Mouse (Mus musculus) small intestine, adult 2 months (tissue): ENCODE data around the gene Ccdc62.

Experiments
- CTCF ChIP-seq: fragments of 200-500 bp; IDR thresholded peaks from 2 replicates; pipeline ENCODE4 v1.5.1; 2012; ENCODE audit warnings: low read depth, mild to moderate bottlenecking, control low read depth, inconsistent platforms, low read length, moderate library complexity, mixed read lengths; ENCODE audit not compliant: insufficient replicate concordance, insufficient read length; ENCODE audit errors: extremely low read depth
- POLR2A ChIP-seq: fragments of 200-500 bp; IDR thresholded peaks from 2 replicates; pipeline ENCODE4 v1.6.1; 2012; ENCODE audit warnings: low read depth, mild to moderate bottlenecking, control low read depth, inconsistent platforms, low read length, moderate library complexity

DNA sequence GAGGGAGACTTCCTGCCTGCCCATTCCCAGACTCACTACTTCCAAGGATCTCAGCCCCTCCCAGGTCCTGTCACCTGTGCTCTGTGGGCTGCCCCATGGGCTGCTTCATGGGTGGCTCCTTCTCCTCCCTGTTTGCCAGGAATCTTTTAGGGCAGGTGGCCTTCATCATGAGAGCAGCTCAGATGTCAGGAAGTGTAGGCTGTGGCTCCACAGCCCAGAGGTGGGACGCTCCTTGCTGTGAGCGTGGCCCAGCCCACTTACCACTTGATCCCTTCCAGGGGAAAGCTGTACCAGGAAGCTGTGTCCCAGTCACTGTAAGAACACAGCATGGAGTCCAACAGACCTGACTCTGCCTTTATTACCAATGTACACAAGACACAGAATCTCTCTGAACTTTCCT lies 56.4 kb downstream of the Ccdc62 start:
- TF ChIP-seq POLR2A (no peak), CTCF (no peak)
